Mouse (Mus musculus): ENCODE measurements around the gene Galnt10. TPM values are rescaled to one million over a fixed set of nuclear protein-coding genes. Genes with fewer than 3 reads are reported as not detected.

The Galnt10 gene
- polyA plus RNA-seq, 1 experiment, result 27.2 TPM

DNA sequence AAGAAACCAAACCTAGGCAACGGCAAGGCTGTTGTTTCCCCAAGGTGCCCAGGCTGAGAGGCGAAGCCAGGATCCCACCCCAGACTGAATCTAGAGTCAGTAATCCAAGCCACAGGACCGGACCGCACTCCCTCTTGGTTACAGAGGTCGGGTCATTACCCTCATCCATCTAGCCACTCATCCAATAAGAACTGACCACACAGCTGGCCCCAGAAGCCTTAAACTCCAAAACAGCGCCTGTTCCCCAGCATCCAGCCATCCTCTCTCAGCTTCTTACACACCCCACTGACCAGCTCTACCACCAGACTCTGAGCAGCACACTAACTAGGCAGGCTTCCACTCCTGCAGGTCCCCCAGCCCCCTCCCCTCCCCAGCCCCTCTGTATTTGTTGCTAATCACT is 149.8 kb downstream of the Galnt10 start:
- no peak for TF ChIP-seq TCF3 (IDR thresholded peaks at IDR 0.05; ENCODE audit: insufficient read length, low read depth)
- no peak for TF ChIP-seq POLR2A (IDR thresholded peaks at IDR 0.05; ENCODE audit: insufficient read length, low read depth)
- H3ac ChIP-seq (ENCODE audit: control insufficient read depth, insufficient read length), result no peak overlapping the region
- no peak overlapping the region for H3K4me2 ChIP-seq (ENCODE audit: low read depth)
- no peaks in the 10 kb centered on the region for H3K79me2 ChIP-seq (ENCODE audit: control insufficient read depth, insufficient read depth)
- no peaks in the 10 kb centered on the region for H3K36me3 ChIP-seq (ENCODE audit: control insufficient read depth, insufficient read depth)
- H3K27me3 ChIP-seq (ENCODE audit: control insufficient read depth, insufficient read depth, insufficient read length), result no peaks in the 10 kb centered on the region
- H3K4me3 ChIP-seq, result no peak overlapping the region

GRCm38 (mm10) chr11:57797828-57798227 is 152.6 kb downstream of the Galnt10 start:
- H3K36me3 ChIP-seq (ENCODE audit: control insufficient read depth, insufficient read depth), result no peaks in the 10 kb centered on the region
- no peak overlapping the region for H3K4me2 ChIP-seq (ENCODE audit: low read depth)
- H3K27me3 ChIP-seq (ENCODE audit: control insufficient read depth, insufficient read depth, insufficient read length), result no peaks in the 10 kb centered on the region
- TF ChIP-seq REST (IDR thresholded peaks at IDR 0.05; ENCODE audit: insufficient read depth, insufficient read length), result no peak
- TF ChIP-seq MYOG (IDR thresholded peaks at IDR 0.05; ENCODE audit: control insufficient read depth in 1 of 3, insufficient read depth in 1 of 3, insufficient read length in 2 of 3, low read depth in 2 of 3), result no peak
- TF ChIP-seq MYOD1 (IDR thresholded peaks at IDR 0.05; ENCODE audit: control insufficient read depth in 1 of 3, insufficient read length in 2 of 3, low read depth in 2 of 3), result no peak
- TF ChIP-seq SRF (IDR thresholded peaks at IDR 0.05; ENCODE audit: control insufficient read depth, insufficient read length, low read depth), result no peak
- no peak for TF ChIP-seq MAX (IDR thresholded peaks at IDR 0.05; ENCODE audit: low read depth)
- TF ChIP-seq E2F4 (IDR thresholded peaks at IDR 0.05; ENCODE audit: insufficient read depth), result no peak
- TF ChIP-seq CEBPB (IDR thresholded peaks at IDR 0.05; ENCODE audit: insufficient read depth, poor library complexity, severe bottlenecking), result no peak
- TF ChIP-seq TCF3 (IDR thresholded peaks at IDR 0.05; ENCODE audit: insufficient read length, low read depth), result no peak
- TF ChIP-seq USF1 (IDR thresholded peaks at IDR 0.05; ENCODE audit: low read depth), result no peak
- no peak for TF ChIP-seq POLR2A (IDR thresholded peaks at IDR 0.05; ENCODE audit: insufficient read length, low read depth)
- H3K4me3 ChIP-seq, result no peak overlapping the region
- no peak overlapping the region for H3ac ChIP-seq (ENCODE audit: control insufficient read depth, insufficient read length)
- H3K79me2 ChIP-seq (ENCODE audit: control insufficient read depth, insufficient read depth), result no peaks in the 10 kb centered on the region

DNA sequence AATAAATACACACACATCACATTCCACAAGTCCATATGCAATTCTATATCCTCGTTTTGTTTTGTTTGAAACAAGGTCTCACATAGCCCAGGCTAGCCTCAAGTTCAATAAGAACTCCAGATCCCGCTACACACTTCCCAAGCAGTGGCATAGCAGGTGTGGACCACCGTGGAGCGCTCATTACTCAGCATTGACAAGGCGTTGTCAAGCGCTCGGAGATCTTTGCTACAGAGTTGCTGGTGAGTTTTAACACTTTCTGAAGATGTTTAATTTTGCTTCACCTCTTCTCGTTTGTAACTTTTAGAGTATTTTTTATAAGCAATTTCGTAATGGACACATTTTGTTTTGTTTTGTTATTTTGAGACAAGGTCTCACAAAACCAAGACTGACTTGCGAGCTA is 154.2 kb downstream of the Galnt10 start:
- H3K4me2 ChIP-seq (ENCODE audit: low read depth), result no peak overlapping the region
- H3K79me2 ChIP-seq (ENCODE audit: control insufficient read depth, insufficient read depth), result peaks cover 4% of the 10 kb centered on the region
- no peak overlapping the region for H3K4me3 ChIP-seq
- no peak overlapping the region for H3ac ChIP-seq (ENCODE audit: control insufficient read depth, insufficient read length)
- no peaks in the 10 kb centered on the region for H3K27me3 ChIP-seq (ENCODE audit: control insufficient read depth, insufficient read depth, insufficient read length)
- TF ChIP-seq TCF3 (IDR thresholded peaks at IDR 0.05; ENCODE audit: insufficient read length, low read depth) (no peak), SRF (IDR thresholded peaks at IDR 0.05; ENCODE audit: control insufficient read depth, insufficient read length, low read depth) (no peak), POLR2AphosphoS2 (IDR thresholded peaks at IDR 0.05; ENCODE audit: insufficient read length, low read depth) (no peak), TCF12 (IDR thresholded peaks at IDR 0.05; ENCODE audit: insufficient read depth, poor library complexity, severe bottlenecking) (no peak), POLR2A (IDR thresholded peaks at IDR 0.05; ENCODE audit: insufficient read length, low read depth) (no peak), MYOD1 (IDR thresholded peaks at IDR 0.05; ENCODE audit: control insufficient read depth in 1 of 3, insufficient read length in 2 of 3, low read depth in 2 of 3) (no peak), MYOG (IDR thresholded peaks at IDR 0.05; ENCODE audit: control insufficient read depth in 1 of 3, insufficient read depth in 1 of 3, insufficient read length in 2 of 3, low read depth in 2 of 3) (no peak), E2F4 (IDR thresholded peaks at IDR 0.05; ENCODE audit: insufficient read depth) (no peak), MAX (IDR thresholded peaks at IDR 0.05; ENCODE audit: low read depth) (no peak), REST (IDR thresholded peaks at IDR 0.05; ENCODE audit: insufficient read depth, insufficient read length) (no peak), CEBPB (IDR thresholded peaks at IDR 0.05; ENCODE audit: insufficient read depth, poor library complexity, severe bottlenecking) (no peak), USF1 (IDR thresholded peaks at IDR 0.05; ENCODE audit: low read depth) (no peak)
- H3K36me3 ChIP-seq (ENCODE audit: control insufficient read depth, insufficient read depth), result no peaks in the 10 kb centered on the region

DNA sequence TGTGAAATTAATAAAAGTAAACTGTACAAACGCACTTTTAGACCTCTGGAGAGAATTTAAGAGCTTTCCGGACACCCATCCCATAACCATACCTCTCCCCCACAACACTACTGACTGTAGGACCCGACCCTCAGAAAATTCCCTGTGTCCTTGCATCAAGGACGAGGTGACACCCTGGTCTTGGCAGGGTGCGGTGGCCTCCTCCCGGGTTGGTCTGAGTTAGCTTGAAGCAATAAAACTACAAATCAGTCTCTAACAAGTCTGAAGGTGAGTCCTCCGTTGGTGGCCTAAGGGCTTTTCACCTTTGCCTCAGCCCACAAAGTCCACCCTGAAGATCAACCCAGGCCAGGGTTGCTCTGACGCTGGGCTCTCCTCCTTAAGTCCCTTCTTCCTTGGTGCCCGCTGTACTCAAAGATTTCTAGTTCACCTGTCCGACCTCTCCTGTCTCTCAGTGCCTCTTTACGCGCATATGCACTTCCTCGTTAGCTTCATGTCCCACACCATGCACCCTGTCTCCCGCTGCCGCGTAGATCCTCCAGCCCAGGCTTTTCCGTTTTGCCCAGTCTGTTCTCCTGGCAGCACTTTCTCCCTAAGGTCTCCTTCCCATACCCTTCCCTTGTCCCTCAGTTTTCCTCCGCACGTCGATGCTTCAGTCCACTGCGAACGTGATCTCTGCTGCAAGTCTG is 155.2 kb downstream of the Galnt10 start:
- H3K27me3 ChIP-seq (ENCODE audit: control insufficient read depth, insufficient read depth, insufficient read length), result no peaks in the 10 kb centered on the region

More for the DNA sequence above, 155.2 kb downstream of the Galnt10 start:
- peak overlapping the region; percentile 93 for H3ac ChIP-seq (ENCODE audit: control insufficient read depth, insufficient read length)
- TF ChIP-seq MYOD1 (IDR thresholded peaks at IDR 0.05; ENCODE audit: control insufficient read depth in 1 of 3, insufficient read length in 2 of 3, low read depth in 2 of 3) (no peak), TCF3 (IDR thresholded peaks at IDR 0.05; ENCODE audit: insufficient read length, low read depth) (no peak), MYOG (IDR thresholded peaks at IDR 0.05; ENCODE audit: control insufficient read depth in 1 of 3, insufficient read depth in 1 of 3, insufficient read length in 2 of 3, low read depth in 2 of 3) (no peak), SRF (IDR thresholded peaks at IDR 0.05; ENCODE audit: control insufficient read depth, insufficient read length, low read depth) (no peak), E2F4 (IDR thresholded peaks at IDR 0.05; ENCODE audit: insufficient read depth) (no peak), POLR2A (IDR thresholded peaks at IDR 0.05; ENCODE audit: insufficient read length, low read depth) (no peak), MAX (IDR thresholded peaks at IDR 0.05; ENCODE audit: low read depth) (no peak), TCF12 (IDR thresholded peaks at IDR 0.05; ENCODE audit: insufficient read depth, poor library complexity, severe bottlenecking) (no peak), CEBPB (IDR thresholded peaks at IDR 0.05; ENCODE audit: insufficient read depth, poor library complexity, severe bottlenecking) (no peak), REST (IDR thresholded peaks at IDR 0.05; ENCODE audit: insufficient read depth, insufficient read length) (no peak), USF1 (IDR thresholded peaks at IDR 0.05; ENCODE audit: low read depth) (no peak), POLR2AphosphoS2 (IDR thresholded peaks at IDR 0.05; ENCODE audit: insufficient read length, low read depth) (no peak)
- H3K79me2 ChIP-seq (ENCODE audit: control insufficient read depth, insufficient read depth), result peaks cover 4% of the 10 kb centered on the region
- no peaks in the 10 kb centered on the region for H3K36me3 ChIP-seq (ENCODE audit: control insufficient read depth, insufficient read depth)
- H3K4me3 ChIP-seq, result peak overlapping the region; percentile 71
- peak overlapping the region; percentile 92 for H3K4me2 ChIP-seq (ENCODE audit: low read depth)

Data from myocyte (in vitro differentiated cells).